Mouse (Mus musculus) stomach, postnatal 0 days (tissue): ENCODE data around the gene Gm43517. TPM values are rescaled to one million over a fixed set of nuclear protein-coding genes. Genes with fewer than 3 reads are reported as not detected.

ENCODE experiments used
- ATAC-seq: fragments of 200-750 bp; cut with Nextera tagmentation; 2 replicates; pipeline ENCODE4 v1.8.0; 2017; ENCODE audit not compliant: low FRiP score, low TSS enrichment
- DNase-seq: peaks from one replicate; pipeline ENCODE4 v3.0.0-alpha.2; 2016; ENCODE audit warnings: low spot score
- H3K27ac ChIP-seq: fragments of 300-500 bp; sonication (generic); replicated peaks from 2 replicates; pipeline ENCODE4 v1.5.1; 2014; ENCODE audit warnings: mild to moderate bottlenecking, control low read depth
- H3K27me3 ChIP-seq: fragments of 300-500 bp; sonication (generic); 2 replicates; pipeline ENCODE4 v1.6.1; 2014; ENCODE audit warnings: low read length; ENCODE audit not compliant: control insufficient read depth, insufficient read depth
- H3K36me3 ChIP-seq: fragments of 300-500 bp; sonication (generic); 2 replicates; pipeline ENCODE4 v1.6.1; 2014; ENCODE audit warnings: low read length, mixed read lengths; ENCODE audit not compliant: control insufficient read depth, insufficient read depth
- H3K4me1 ChIP-seq: fragments of 300-500 bp; sonication (generic); replicated peaks from 2 replicates; pipeline ENCODE4 v1.6.1; 2014; ENCODE audit warnings: antibody characterized with exemption; ENCODE audit not compliant: control insufficient read depth, insufficient read depth
- H3K4me2 ChIP-seq: fragments of 300-500 bp; sonication (generic); replicated peaks from 2 replicates; pipeline ENCODE4 v1.6.1; 2014; ENCODE audit warnings: low read depth, mild to moderate bottlenecking, control low read depth, moderate library complexity
- H3K4me3 ChIP-seq: fragments of 300-500 bp; sonication (generic); 2 replicates; pipeline ENCODE4 v1.5.1; 2014; ENCODE audit warnings: low read depth, low read length, control low read depth
- H3K9ac ChIP-seq: fragments of 300-500 bp; sonication (generic); 2 replicates; pipeline ENCODE4 v1.6.1; 2014; ENCODE audit warnings: mild to moderate bottlenecking, low read length, control low read depth, mixed read lengths
- H3K9me3 ChIP-seq: fragments of 300-500 bp; sonication (generic); 2 replicates; pipeline ENCODE4 v1.6.1; 2016; ENCODE audit warnings: low read length; ENCODE audit not compliant: control insufficient read depth
- CTCF ChIP-seq: IDR thresholded peaks from 2 replicates; pipeline ENCODE4 v1.5.1; 2016; ENCODE audit warnings: antibody characterized with exemption, low read depth, mild to moderate bottlenecking, moderate library complexity
- EP300 ChIP-seq: optimal IDR thresholded peaks from 2 replicates; pipeline ENCODE3; 2016; ENCODE audit warnings: antibody characterized with exemption
- WGBS: fragments of 180-500 bp; shearing (Covaris S2); extraction: QIAGEN DNeasy Blood & Tissue Kit; methylation state at CpG from one replicate; pipeline ENCODE4 v1.1.7; 2014; 5-methylcytosine and 5-hydroxymethylcytosine counted together
- polyA plus RNA-seq: library from polyadenylated mRNA; unstranded; fragments of >200 nt; fragmentation: Nextera tagmentation; extraction: Ambion mirVana; gene quantifications from 2 replicates; pipeline ENCODE4 v1.2.1, GENCODE M21; 2015

Gene Gm43517
- polyA plus RNA-seq, 1 experiment from 2014 or later: not detected

GRCm38 (mm10) chr12:49389666-49390065 lies 4.7 kb downstream of the Gm43517 start:
- Histone ChIP-seq H3K9me3 (no peaks in the 10 kb centered on the region), H3K27me3 (peaks cover 34% of the 10 kb centered on the region), H3K36me3 (no peaks in the 10 kb centered on the region), H3K4me3 (no peak overlapping the region), H3K4me2 (no peak overlapping the region), H3K4me1 (no peaks in the 10 kb centered on the region), H3K27ac (no peak overlapping the region), H3K9ac (no peak overlapping the region)
- ATAC-seq: no peak
- no peak for DNase-seq
- 15% methylated on average over 5 of the region's 5 CpGs for WGBS
- TF ChIP-seq EP300: no peak
- no peak for TF ChIP-seq CTCF

- ATAC-seq: no peak
- no peak overlapping the region for H3K9ac ChIP-seq
Observed at GRCm38 (mm10) chr12:49390257-49390656, 5.3 kb downstream of the Gm43517 start.

DNA sequence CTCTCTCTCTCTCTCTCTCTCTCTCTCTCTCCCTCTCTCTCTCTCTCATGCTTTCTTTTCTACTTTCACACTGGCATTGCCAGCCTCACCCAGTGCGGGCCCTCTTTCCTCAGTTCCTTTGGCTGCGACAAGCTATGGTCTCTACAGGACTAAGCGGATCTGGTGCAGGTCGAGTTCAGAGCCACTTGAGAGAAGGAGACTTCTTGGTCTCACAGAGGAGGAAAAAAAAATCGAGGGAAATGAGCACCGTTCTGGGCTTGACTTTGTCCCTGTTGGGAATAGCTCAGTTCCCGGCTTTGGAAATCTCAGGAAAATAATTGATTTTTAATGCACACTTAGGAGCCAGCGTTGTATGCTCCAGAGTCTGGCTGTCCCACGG lies 5.9 kb downstream of the Gm43517 start:
- DNase-seq (no peak), ATAC-seq (no peak)
- Histone ChIP-seq H3K27ac (no peak overlapping the region), H3K4me2 (peak overlapping the region; percentile 31; the same call in 1 of the 2 replicates), H3K4me3 (peak overlapping the region; percentile 22), H3K27me3 (peaks cover 23% of the 10 kb centered on the region), H3K4me1 (no peaks in the 10 kb centered on the region), H3K36me3 (no peaks in the 10 kb centered on the region), H3K9me3 (no peaks in the 10 kb centered on the region), H3K9ac (no peak overlapping the region)
- 4% methylated on average over 9 of the region's 9 CpGs for WGBS
- TF ChIP-seq EP300 (no peak), CTCF (no peak)

More at GRCm38 (mm10) chr12:49390257-49390656, 5.3 kb downstream of the Gm43517 start:
- peaks cover 28% of the 10 kb centered on the region for H3K27me3 ChIP-seq
- TF ChIP-seq EP300 (no peak), CTCF (no peak)
- no peak overlapping the region for H3K4me3 ChIP-seq
- DNase-seq: no peak
- WGBS: 8% methylated on average over 13 of the region's 13 CpGs
- no peak overlapping the region for H3K4me2 ChIP-seq
- no peaks in the 10 kb centered on the region for H3K36me3 ChIP-seq
- no peaks in the 10 kb centered on the region for H3K9me3 ChIP-seq
- H3K4me1 ChIP-seq: no peaks in the 10 kb centered on the region
- H3K27ac ChIP-seq: no peak overlapping the region

- under 1% methylated on average over 42 of the region's 42 CpGs for WGBS
- H3K4me2 ChIP-seq: peak overlapping the region; percentile 31
- peak overlapping the region; percentile 22 for H3K4me3 ChIP-seq
- TF ChIP-seq CTCF: peak; percentile 75
- TF ChIP-seq EP300: no peak
- H3K27me3 ChIP-seq: peaks cover 23% of the 10 kb centered on the region
- ATAC-seq (peak; percentile 89), DNase-seq (peak; percentile 78)
- H3K36me3 ChIP-seq: no peaks in the 10 kb centered on the region
- H3K27ac ChIP-seq: no peak overlapping the region
- no peak overlapping the region for H3K9ac ChIP-seq
- H3K4me1 ChIP-seq: no peaks in the 10 kb centered on the region
- H3K9me3 ChIP-seq: no peaks in the 10 kb centered on the region
Observed at GRCm38 (mm10) chr12:49391305-49392040, 6.5 kb downstream of the Gm43517 start.

DNA sequence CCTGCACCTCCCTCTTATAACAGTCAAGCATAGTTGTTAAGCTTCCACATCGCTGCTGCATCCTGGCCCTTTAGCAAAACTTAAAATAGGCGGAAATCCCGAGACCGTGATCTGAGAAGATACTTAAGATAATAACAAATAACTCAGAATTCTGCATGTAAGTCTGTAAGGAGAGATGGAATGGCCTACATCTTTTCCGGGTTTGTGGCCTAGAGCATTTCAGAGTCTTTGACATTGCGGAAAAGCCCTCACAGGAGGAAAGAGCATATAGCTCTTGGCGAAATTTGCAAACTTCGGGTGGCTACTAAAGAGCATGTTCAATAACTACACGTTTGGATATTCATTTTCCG lies 7.0 kb downstream of the Gm43517 start:
- no peak overlapping the region; the same call in 1 of the 2 replicates for H3K4me3 ChIP-seq
- H3K36me3 ChIP-seq: no peaks in the 10 kb centered on the region
- ATAC-seq: no peak
- no peaks in the 10 kb centered on the region for H3K9me3 ChIP-seq
- DNase-seq: no peak
- H3K27me3 ChIP-seq: peaks cover 23% of the 10 kb centered on the region
- no peak overlapping the region for H3K4me2 ChIP-seq
- TF ChIP-seq CTCF (no peak), EP300 (no peak)
- 9% methylated on average over 10 of the region's 10 CpGs for whole genome bisulfite sequencing
- no peak overlapping the region for H3K9ac ChIP-seq
- no peaks in the 10 kb centered on the region for H3K4me1 ChIP-seq
- no peak overlapping the region for H3K27ac ChIP-seq

- H3K27me3 ChIP-seq: peaks cover 23% of the 10 kb centered on the region
- H3K27ac ChIP-seq: no peak overlapping the region
- H3K9me3 ChIP-seq: no peaks in the 10 kb centered on the region
- no peak overlapping the region for H3K4me2 ChIP-seq
- no peak overlapping the region for H3K9ac ChIP-seq
- 8% methylated on average over 5 of the region's 5 CpGs for WGBS
- DNase-seq (no peak), ATAC-seq (no peak)
- TF ChIP-seq EP300 (no peak), CTCF (no peak)
- no peak overlapping the region for H3K4me3 ChIP-seq
- no peaks in the 10 kb centered on the region for H3K4me1 ChIP-seq
- no peaks in the 10 kb centered on the region for H3K36me3 ChIP-seq
Observed at GRCm38 (mm10) chr12:49392876-49393275, 7.9 kb downstream of the Gm43517 start.
